Mouse (Mus musculus) olfactory bulb, adult 2 months (tissue): ENCODE results near the gene Enox1.

ENCODE experiments used
- CTCF ChIP-seq: fragments of 200-500 bp; IDR thresholded peaks from 2 replicates; pipeline ENCODE4 v1.5.1; 2012; ENCODE audit warnings: low read depth, mild to moderate bottlenecking, low read length, moderate library complexity; ENCODE audit not compliant: insufficient read depth
- POLR2A ChIP-seq: fragments of 200-500 bp; IDR thresholded peaks from 2 replicates; pipeline ENCODE4 v1.6.1; 2012; ENCODE audit warnings: mild to moderate bottlenecking, low read depth, low read length, moderate library complexity; ENCODE audit not compliant: insufficient read depth

- TF ChIP-seq POLR2A (no peak), CTCF (no peak)
These were observed 266.6 kb downstream of the Enox1 start for GRCm38 (mm10) chr14:77423194-77423593.
